Mouse (Mus musculus) C2C12 (cell line): ENCODE measurements around the gene Slc38a2.

Source experiments
- CEBPB ChIP-seq: IDR thresholded peaks from one replicate; pipeline ENCODE4 v1.6.1; 2011; ENCODE audit warnings: low read depth, mild to moderate bottlenecking, control low read depth, moderate library complexity
- CTCF ChIP-seq: IDR thresholded peaks from one replicate; pipeline ENCODE4 v1.5.1; 2011; ENCODE audit not compliant: control insufficient read depth, insufficient read depth, insufficient read length
- FOSL1 ChIP-seq: IDR thresholded peaks from one replicate; pipeline ENCODE4 v1.8.0; 2011; ENCODE audit warnings: mild to moderate bottlenecking, low read length; ENCODE audit not compliant: poor library complexity, insufficient read depth, severe bottlenecking
- MAX ChIP-seq: IDR thresholded peaks from one replicate; pipeline ENCODE4 v1.6.1; 2011; ENCODE audit warnings: mild to moderate bottlenecking, control low read depth
- MYOD1 ChIP-seq: IDR thresholded peaks from one replicate; pipeline ENCODE4 v1.6.1; 2011; ENCODE audit warnings: low read depth; ENCODE audit not compliant: control insufficient read depth, insufficient read length
- MYOG ChIP-seq: IDR thresholded peaks from one replicate; pipeline ENCODE4 v1.6.1; 2011; ENCODE audit not compliant: control insufficient read depth, insufficient read length; ENCODE audit errors: extremely low read depth
- USF1 ChIP-seq: IDR thresholded peaks from one replicate; pipeline ENCODE4 v1.6.1; 2011; ENCODE audit warnings: low read depth, mild to moderate bottlenecking, control low read depth, moderate library complexity

DNA sequence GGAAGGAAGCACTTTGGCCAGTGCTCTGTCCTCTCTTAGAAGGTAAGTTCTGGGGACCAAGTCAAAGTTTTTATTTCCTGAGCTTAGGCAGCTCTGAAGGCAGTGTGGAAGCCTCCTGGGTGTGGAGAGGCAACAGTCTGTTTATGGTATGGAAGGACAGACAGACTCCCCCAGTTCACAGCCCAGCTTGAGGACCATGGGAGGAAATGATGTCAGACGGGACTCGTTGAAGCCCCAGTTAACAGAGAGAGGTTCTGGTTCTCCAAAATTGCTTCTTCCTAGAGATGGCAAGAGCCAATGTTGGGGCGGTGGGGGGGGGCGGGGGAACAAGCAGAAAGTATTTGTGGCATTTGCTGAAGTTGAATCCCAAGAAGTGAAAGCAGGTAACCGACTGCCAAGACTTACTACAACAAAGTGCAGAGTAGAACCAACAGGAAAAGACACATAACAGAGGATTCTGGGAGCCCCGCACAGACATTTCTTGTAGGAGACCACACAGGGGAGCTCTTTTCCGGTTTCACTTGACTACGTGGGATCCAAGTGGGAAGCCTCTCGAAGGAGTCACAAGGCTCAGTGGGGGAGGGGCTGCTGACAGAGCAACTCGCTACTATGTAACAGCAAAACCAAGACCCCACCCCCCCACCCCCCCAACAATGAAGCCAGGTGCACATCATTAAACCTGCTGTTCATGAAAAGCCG, 15.2 kb downstream of the Slc38a2 start:
- TF ChIP-seq CTCF (no peak), USF1 (no peak), MYOG (no peak), MAX (no peak), MYOD1 (no peak), FOSL1 (no peak), CEBPB (no peak)
